Mouse (Mus musculus): ENCODE measurements around the gene Slc22a15. TPM values are rescaled to one million over a fixed set of nuclear protein-coding genes. Genes with fewer than 3 reads are reported as not detected.
"Not testable (repeated sequence)": the region's sequence is repeated elsewhere in the genome, so short reads cannot be mapped to it uniquely, and the experiment has no call there.

The Slc22a15 gene
- total and polyA plus RNA-seq, 2 experiments from 2014 or later, result 5.6 to 13.2 TPM

DNA sequence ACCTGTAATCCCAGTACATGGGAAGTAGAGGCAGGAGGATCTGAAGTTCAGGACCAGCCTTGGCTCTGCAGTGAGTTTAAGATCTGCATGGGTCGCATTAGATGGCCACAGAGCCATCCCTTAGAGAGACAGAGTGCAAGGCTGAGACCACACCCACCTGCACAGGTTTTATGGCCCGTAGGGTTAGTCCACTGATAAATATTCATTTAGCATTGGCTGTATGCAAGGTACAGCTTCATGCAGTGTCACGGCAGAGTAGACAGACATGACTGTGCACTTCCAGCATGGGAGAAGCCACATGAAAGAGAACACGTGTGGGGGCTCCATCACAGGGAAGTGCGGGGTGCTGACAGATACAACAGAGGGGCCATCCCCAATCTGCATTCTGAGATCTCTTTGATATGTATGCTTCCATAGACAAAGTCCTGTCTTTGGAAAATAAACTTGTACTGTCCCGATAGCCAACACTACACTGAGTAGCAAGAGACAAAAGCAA, 97.0 kb downstream of the Slc22a15 start:
- WGBS, result 72% methylated on average over 6 of the region's 6 CpGs
- ATAC-seq (ENCODE audit: low FRiP score) (0 out of 2 replicates have a peak, but pooled peaks have one; percentile 18), DNase-seq (ENCODE audit: low spot score) (no peak)

DNA sequence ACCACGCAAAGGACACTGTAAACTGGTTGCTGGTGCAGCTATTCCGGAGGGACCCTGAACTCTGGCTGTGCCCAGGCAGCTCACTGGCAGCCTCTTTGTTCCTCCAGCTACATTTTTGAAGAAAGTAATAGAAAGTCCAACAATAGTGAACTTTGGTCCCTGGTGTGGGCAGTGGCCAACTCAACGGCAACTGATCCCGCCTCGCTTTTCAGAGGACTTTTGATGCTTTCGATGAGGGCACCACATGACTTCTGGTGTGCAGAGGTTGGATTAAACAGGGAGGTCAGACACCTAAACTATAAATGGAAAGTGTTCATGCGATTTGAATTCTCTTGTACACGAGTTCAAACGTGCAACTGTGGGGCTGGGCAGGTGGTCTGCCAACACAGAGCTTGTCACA, 99.9 kb downstream of the Slc22a15 start:
- no peak overlapping the region for H3K9ac ChIP-seq (replicated peaks; ENCODE audit: low read length, poor library complexity, severe bottlenecking)
- 80% methylated on average over 9 of the region's 9 CpGs for WGBS
- H3K4me2 ChIP-seq (ENCODE audit: low read depth, low read length, poor library complexity, severe bottlenecking), result no peak overlapping the region
- DNase-seq (ENCODE audit: low spot score), result no peak
- no peak overlapping the region for H3K27ac ChIP-seq (ENCODE audit: low read depth, low read length)
- no peak for TF ChIP-seq CTCF (IDR thresholded peaks at IDR 0.05)
- no peak for ATAC-seq (ENCODE audit: low FRiP score)
- no peaks in the 10 kb centered on the region for H3K36me3 ChIP-seq (ENCODE audit: insufficient read depth, low read length)
- no peaks in the 10 kb centered on the region for H3K4me1 ChIP-seq (ENCODE audit: insufficient read depth, low read length)
- H3K9me3 ChIP-seq (ENCODE audit: low read length), result no peaks in the 10 kb centered on the region
- H3K27me3 ChIP-seq (ENCODE audit: insufficient read depth, low read length), result no peaks in the 10 kb centered on the region
- H3K4me3 ChIP-seq (ENCODE audit: low read depth, low read length), result no peak overlapping the region

More for the DNA sequence above, 97.0 kb downstream of the Slc22a15 start:
- H3K4me2 ChIP-seq (ENCODE audit: low read depth, low read length, poor library complexity, severe bottlenecking), result no peak overlapping the region
- H3K9me3 ChIP-seq (ENCODE audit: low read length), result no peaks in the 10 kb centered on the region
- no peaks in the 10 kb centered on the region for H3K27me3 ChIP-seq (ENCODE audit: insufficient read depth, low read length)
- H3K4me3 ChIP-seq (ENCODE audit: low read depth, low read length), result no peak overlapping the region
- H3K36me3 ChIP-seq (ENCODE audit: insufficient read depth, low read length), result no peaks in the 10 kb centered on the region
- no peak overlapping the region for H3K9ac ChIP-seq (replicated peaks; ENCODE audit: low read length, poor library complexity, severe bottlenecking)
- no peak overlapping the region for H3K27ac ChIP-seq (ENCODE audit: low read depth, low read length)
- no peak for TF ChIP-seq CTCF (IDR thresholded peaks at IDR 0.05)
- no peaks in the 10 kb centered on the region for H3K4me1 ChIP-seq (ENCODE audit: insufficient read depth, low read length)

DNA sequence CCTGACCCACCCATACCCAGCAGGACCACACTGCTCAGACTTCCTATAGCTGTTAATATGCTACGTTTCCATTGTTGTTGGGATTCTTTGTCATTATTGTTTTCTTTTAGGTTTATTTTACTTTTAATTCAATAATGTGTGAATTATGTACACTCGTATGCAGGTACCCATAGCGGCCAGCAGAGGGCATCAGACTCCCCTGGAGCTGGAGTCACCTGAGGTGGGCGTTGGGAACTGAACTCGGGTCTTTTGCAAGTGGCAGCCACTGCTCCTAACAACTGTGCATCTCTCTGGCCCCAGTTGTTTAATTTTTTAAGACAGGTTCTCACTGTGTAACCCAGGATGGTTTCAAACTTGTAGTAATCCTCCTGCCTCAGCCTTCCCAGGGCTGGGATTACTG, 102.2 kb downstream of the Slc22a15 start:
- no peak overlapping the region for H3K4me2 ChIP-seq (ENCODE audit: low read depth, low read length, poor library complexity, severe bottlenecking)
- 77% methylated on average over 5 of the region's 5 CpGs for WGBS
- H3K4me3 ChIP-seq (ENCODE audit: low read depth, low read length), result no peak overlapping the region
- no peaks in the 10 kb centered on the region for H3K27me3 ChIP-seq (ENCODE audit: insufficient read depth, low read length)
- DNase-seq (ENCODE audit: low spot score) (no peak), ATAC-seq (ENCODE audit: low FRiP score) (no peak)
- H3K4me1 ChIP-seq (ENCODE audit: insufficient read depth, low read length), result no peaks in the 10 kb centered on the region
- no peak overlapping the region for H3K27ac ChIP-seq (ENCODE audit: low read depth, low read length)
- TF ChIP-seq CTCF (IDR thresholded peaks at IDR 0.05), result peak; percentile 56
- no peaks in the 10 kb centered on the region for H3K9me3 ChIP-seq (ENCODE audit: low read length)
- no peaks in the 10 kb centered on the region for H3K36me3 ChIP-seq (ENCODE audit: insufficient read depth, low read length)
- H3K9ac ChIP-seq (replicated peaks; ENCODE audit: low read length, poor library complexity, severe bottlenecking), result no peak overlapping the region

DNA sequence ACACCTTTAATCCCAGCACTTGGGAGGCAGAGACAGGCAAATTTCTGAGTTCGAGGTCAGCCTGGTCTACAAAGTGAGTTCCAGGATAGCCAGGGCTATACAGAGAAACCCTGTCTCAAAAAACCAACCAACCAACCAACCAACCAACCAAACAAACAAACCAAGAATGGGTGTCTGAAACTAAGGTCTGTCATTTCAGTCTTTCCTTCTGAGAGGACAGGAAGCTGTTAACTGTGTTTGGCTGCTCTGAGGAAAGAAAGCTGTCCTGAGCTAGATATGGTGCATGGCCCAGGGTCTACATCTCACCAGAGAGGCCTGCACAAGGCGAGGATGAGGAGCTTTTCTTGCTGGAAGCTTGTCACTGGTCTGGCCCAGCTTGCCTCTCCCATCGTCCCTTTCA, 103.5 kb downstream of the Slc22a15 start:
- DNase-seq (ENCODE audit: low spot score); H3K9ac ChIP-seq (replicated peaks; ENCODE audit: low read length, poor library complexity, severe bottlenecking); H3K27ac ChIP-seq (ENCODE audit: low read depth, low read length); H3K27me3 ChIP-seq (ENCODE audit: insufficient read depth, low read length); H3K36me3 ChIP-seq (ENCODE audit: insufficient read depth, low read length); H3K4me3 ChIP-seq (ENCODE audit: low read depth, low read length); H3K9me3 ChIP-seq (ENCODE audit: low read length); ATAC-seq (ENCODE audit: low FRiP score); H3K4me2 ChIP-seq (ENCODE audit: low read depth, low read length, poor library complexity, severe bottlenecking); H3K4me1 ChIP-seq (ENCODE audit: insufficient read depth, low read length): not testable (repeated sequence)
- WGBS, result 77% methylated on average over 3 of the region's 3 CpGs

DNA sequence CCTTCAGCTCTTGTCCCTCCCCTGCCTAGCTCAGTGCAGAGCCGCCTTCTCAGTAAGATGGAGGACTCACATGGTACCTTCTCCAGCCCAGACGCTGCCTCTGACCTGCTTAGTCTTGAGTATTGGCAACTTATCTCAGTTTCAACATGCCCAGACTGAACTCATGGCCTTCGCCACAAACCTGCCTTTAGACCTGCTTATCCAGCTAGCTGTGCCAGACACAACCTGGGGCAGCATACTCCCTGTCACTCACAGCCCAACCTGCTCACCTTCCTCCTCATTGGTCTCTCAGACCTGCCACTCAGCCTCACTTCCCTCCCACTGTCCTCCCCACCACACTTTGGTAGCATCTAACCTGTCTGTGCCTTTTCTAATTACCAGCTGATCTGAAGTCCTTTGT, 108.2 kb downstream of the Slc22a15 start:
- Histone ChIP-seq H3K36me3 (ENCODE audit: insufficient read depth, low read length) (no peaks in the 10 kb centered on the region), H3K27ac (ENCODE audit: low read depth, low read length) (no peak overlapping the region), H3K4me2 (ENCODE audit: low read depth, low read length, poor library complexity, severe bottlenecking) (no peak overlapping the region), H3K9ac (replicated peaks; ENCODE audit: low read length, poor library complexity, severe bottlenecking) (no peak overlapping the region), H3K4me3 (ENCODE audit: low read depth, low read length) (no peak overlapping the region), H3K9me3 (ENCODE audit: low read length) (no peaks in the 10 kb centered on the region), H3K27me3 (ENCODE audit: insufficient read depth, low read length) (no peaks in the 10 kb centered on the region), H3K4me1 (ENCODE audit: insufficient read depth, low read length) (no peaks in the 10 kb centered on the region)
- DNase-seq (ENCODE audit: low spot score) (no peak), ATAC-seq (ENCODE audit: low FRiP score) (no peak)
- WGBS, result 86% methylated on average over 3 of the region's 3 CpGs
- no peak for TF ChIP-seq CTCF (IDR thresholded peaks at IDR 0.05)

DNA sequence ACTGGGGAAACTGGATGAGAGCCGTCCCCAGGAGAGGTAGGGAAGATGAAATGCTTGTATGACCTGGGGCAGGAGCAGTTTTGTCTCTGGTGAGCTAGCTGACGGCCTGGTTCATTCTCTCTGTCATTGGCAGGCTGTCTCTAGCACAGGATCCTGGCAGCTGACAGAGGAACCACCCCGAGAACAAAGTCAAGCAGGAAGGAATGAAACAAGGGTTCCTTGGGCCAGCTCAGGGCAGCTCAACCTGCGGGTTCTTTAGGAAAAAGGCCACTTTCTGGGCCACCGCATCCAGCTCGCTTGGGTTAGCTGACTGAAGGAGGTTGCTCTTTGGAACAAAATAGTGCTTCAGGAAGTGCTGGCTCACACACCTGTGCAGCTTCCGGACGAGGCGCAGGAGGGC, 109.5 kb downstream of the Slc22a15 start:
- Histone ChIP-seq H3K4me3 (ENCODE audit: low read depth, low read length) (no peak overlapping the region), H3K4me2 (ENCODE audit: low read depth, low read length, poor library complexity, severe bottlenecking) (no peak overlapping the region), H3K9me3 (ENCODE audit: low read length) (no peaks in the 10 kb centered on the region), H3K4me1 (ENCODE audit: insufficient read depth, low read length) (no peaks in the 10 kb centered on the region), H3K27ac (ENCODE audit: low read depth, low read length) (no peak overlapping the region), H3K9ac (replicated peaks; ENCODE audit: low read length, poor library complexity, severe bottlenecking) (no peak overlapping the region), H3K36me3 (ENCODE audit: insufficient read depth, low read length) (no peaks in the 10 kb centered on the region), H3K27me3 (ENCODE audit: insufficient read depth, low read length) (no peaks in the 10 kb centered on the region)
- ATAC-seq (ENCODE audit: low FRiP score) (no peak), DNase-seq (ENCODE audit: low spot score) (no peak)
- 77% methylated on average over 9 of the region's 9 CpGs for WGBS
- no peak for TF ChIP-seq CTCF (IDR thresholded peaks at IDR 0.05)
